Mouse (Mus musculus) ZHBTc4 (cell line): ENCODE results near the gene Tph1.
A peak's percentile ranks its signal among the peaks of the same experiment; 100 is the strongest.

Experiments
- DNase-seq: peaks from one replicate; pipeline ENCODE4 v3.0.0-alpha.2; 2011; ENCODE audit warnings: low read depth, low spot score

Gene Tph1

GRCm38 (mm10) chr7:46648431-46649140 is 23.8 kb downstream of the Tph1 start:
- no peak for DNase-seq

GRCm38 (mm10) chr7:46643172-46643571 is 29.2 kb downstream of the Tph1 start:
- no peak for DNase-seq

- peak; percentile 21 for DNase-seq
These were observed 32.3 kb downstream of the Tph1 start for GRCm38 (mm10) chr7:46640062-46640461.

- DNase-seq, result peak; percentile 96
These were observed 32.7 kb downstream of the Tph1 start, which contains the start of gene Sergef for GRCm38 (mm10) chr7:46639692-46640031. Gene Sergef (minus strand): TSS chr7:46639807.

- DNase-seq, result no peak
These were observed 33.2 kb downstream of the Tph1 start for GRCm38 (mm10) chr7:46638889-46639691.

GRCm38 (mm10) chr7:46628375-46628975 is 43.9 kb downstream of the Tph1 start:
- no peak for DNase-seq

GRCm38 (mm10) chr7:46623979-46624378 is 48.4 kb downstream of the Tph1 start:
- DNase-seq, result no peak

GRCm38 (mm10) chr7:46618416-46619110 is 53.8 kb downstream of the Tph1 start:
- no peak for DNase-seq

GRCm38 (mm10) chr7:46616429-46617005 is 55.8 kb downstream of the Tph1 start:
- DNase-seq, result no peak

- peak; percentile 66 for DNase-seq
These were observed 56.9 kb downstream of the Tph1 start for GRCm38 (mm10) chr7:46615256-46615977.

- DNase-seq, result no peak
These were observed 58.1 kb downstream of the Tph1 start for GRCm38 (mm10) chr7:46614263-46614662.

GRCm38 (mm10) chr7:46613091-46613490 is 59.2 kb downstream of the Tph1 start:
- no peak for DNase-seq

- DNase-seq, result no peak
These were observed 59.9 kb downstream of the Tph1 start for GRCm38 (mm10) chr7:46612421-46612937.

- no peak for DNase-seq
These were observed 60.4 kb downstream of the Tph1 start for GRCm38 (mm10) chr7:46611970-46612369.

GRCm38 (mm10) chr7:46609317-46609716 is 63.0 kb downstream of the Tph1 start:
- DNase-seq, result no peak

- DNase-seq, result peak; percentile 90
These were observed 64.8 kb downstream of the Tph1 start for GRCm38 (mm10) chr7:46607428-46608055.

GRCm38 (mm10) chr7:46607031-46607426 is 65.3 kb downstream of the Tph1 start:
- no peak for DNase-seq

- peak; percentile 88 for DNase-seq
These were observed 65.8 kb downstream of the Tph1 start for GRCm38 (mm10) chr7:46606391-46607030.

- DNase-seq, result no peak
These were observed 69.3 kb downstream of the Tph1 start for GRCm38 (mm10) chr7:46603051-46603450.

GRCm38 (mm10) chr7:46602079-46602478 is 70.3 kb downstream of the Tph1 start:
- DNase-seq, result peak; percentile 61
